Mouse (Mus musculus): Measurements from ENCODE around the gene Adam1a.

The Adam1a gene

GRCm38 (mm10) chr5:121493305-121493704 is 52.0 kb downstream of the Adam1a start:
- DNase-seq (ENCODE audit: low spot score in 2 of 2): peak; percentile 51 to 82

DNA sequence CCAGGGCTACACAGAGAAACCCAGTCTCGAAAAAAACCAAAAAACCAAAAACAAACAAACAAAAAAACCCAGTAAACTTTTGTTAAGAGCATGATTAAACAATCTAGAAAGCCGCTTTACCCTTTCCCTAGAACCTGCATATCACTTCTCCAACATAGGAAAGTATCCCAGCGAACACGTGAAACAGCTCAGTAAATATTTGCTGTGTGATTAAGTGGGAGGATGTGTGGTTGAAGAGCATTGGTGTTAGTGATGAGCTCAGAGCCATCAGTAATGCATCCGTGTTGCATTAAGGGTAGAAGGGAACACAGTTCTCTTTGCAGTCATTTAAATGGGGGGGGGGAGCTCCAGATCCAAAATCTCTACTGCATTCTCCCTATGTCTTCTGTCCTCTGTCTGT is 60.5 kb downstream of the Adam1a start:
- DNase-seq (ENCODE audit: low spot score in 2 of 2): no peak

GRCm38 (mm10) chr5:121477680-121478079 is 67.6 kb downstream of the Adam1a start:
- DNase-seq (ENCODE audit: low spot score in 2 of 2): peak in 1 of 2 experiments; percentile 59

DNA sequence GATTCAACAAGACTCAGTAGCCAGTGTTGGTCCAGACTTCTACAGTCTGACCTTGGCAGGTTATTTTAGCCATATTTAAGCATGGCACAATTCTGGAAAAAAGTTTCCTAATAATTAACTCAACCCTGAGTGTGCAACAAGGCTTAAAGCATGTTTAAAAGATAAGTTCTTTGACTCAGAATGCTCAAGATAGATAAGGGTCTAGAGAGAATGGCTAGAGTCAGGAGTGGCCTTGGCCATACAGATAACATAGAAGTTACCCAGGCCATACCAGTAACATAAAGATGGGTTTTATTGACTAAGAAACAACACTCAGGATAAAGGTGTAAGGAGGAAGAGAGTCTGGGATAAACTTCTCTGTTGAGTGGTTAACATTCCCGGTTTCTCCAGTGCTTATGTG is 69.2 kb downstream of the Adam1a start:
- no peak for DNase-seq (ENCODE audit: low spot score in 2 of 2)

- no peak for DNase-seq (ENCODE audit: low spot score in 2 of 2)
Measured at GRCm38 (mm10) chr5:121474610-121475009, 70.7 kb downstream of the Adam1a start.

DNA sequence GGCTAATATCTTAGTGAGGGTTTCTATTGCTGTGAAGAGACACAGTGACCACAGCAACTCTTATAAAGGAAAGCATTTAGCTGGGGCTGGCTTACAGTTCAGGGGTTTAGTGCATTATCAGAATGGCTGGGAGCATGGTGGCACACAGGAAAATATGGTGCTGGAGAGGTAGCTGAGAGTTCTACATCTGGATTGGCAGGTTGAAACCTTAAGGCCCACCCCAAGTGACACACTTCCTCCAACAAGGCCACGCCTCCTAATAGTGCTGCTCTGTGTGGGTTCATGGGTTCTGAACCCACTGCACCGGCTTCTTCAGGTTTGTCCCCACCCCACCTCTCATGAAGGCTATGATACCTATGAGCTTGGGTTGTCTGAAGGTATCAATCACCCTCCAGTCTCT is 72.9 kb downstream of the Adam1a start:
- no peak for DNase-seq (ENCODE audit: low spot score in 2 of 2)

DNA sequence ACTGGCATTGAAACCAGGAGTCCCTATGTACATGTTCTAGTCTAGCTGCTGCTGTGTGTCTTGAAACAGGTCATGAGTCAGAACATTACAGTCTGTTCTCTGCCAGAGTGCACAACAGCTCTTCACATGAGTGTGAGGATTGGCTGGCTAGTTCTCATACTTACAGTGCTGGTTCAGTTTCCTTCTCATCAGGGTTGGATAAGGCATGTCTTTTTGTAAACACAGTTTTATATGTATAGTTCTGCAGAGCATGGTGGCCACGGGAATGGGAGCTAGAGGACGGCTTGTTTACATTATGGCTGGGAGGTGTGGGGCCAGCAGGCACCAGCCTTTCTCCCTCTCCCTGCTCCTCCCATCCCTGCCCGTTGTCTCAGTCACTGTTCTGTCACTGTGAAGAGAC is 75.7 kb downstream of the Adam1a start:
- no peak for DNase-seq (ENCODE audit: low spot score in 2 of 2)

Measured in left cerebral cortex, adult 9 months (tissue).